Mouse (Mus musculus) testis, adult 2 months (tissue): Measurements from ENCODE around the gene Mad1l1.

Experiments
- CTCF ChIP-seq: fragments of 200-500 bp; IDR thresholded peaks from 2 replicates; pipeline ENCODE4 v1.5.1; 2012; ENCODE audit warnings: low read depth, mild to moderate bottlenecking, inconsistent platforms, low read length, moderate library complexity; ENCODE audit not compliant: control insufficient read depth, insufficient read depth, insufficient replicate concordance
- POLR2A ChIP-seq: fragments of 200-500 bp; IDR thresholded peaks from 2 replicates; pipeline ENCODE4 v1.6.1; 2012; ENCODE audit warnings: low read depth, mild to moderate bottlenecking, inconsistent platforms, low read length, moderate library complexity; ENCODE audit not compliant: control insufficient read depth

- TF ChIP-seq CTCF = no peak
- no peak for TF ChIP-seq POLR2A
Observed at GRCm38 (mm10) chr5:140019616-140020015, 301.7 kb downstream of the Mad1l1 start.
